Mouse (Mus musculus): ENCODE measurements at regions not wholly inside any gene's neighbourhood (a gene's known extent, or its start where the extent isn't known, plus 50 kb on each side); places are given as distances from the start of the nearest gene placed in this dataset.

GRCm38 (mm10) chr9:87899368-87899767 is 168.3 kb upstream of the Tbx18 start:
- no peak for TF ChIP-seq POLR2A (IDR thresholded peaks at IDR 0.05; ENCODE audit: borderline replicate concordance, extremely low read depth, insufficient read depth, insufficient read length, poor library complexity, severe bottlenecking)
- TF ChIP-seq CTCF (IDR thresholded peaks at IDR 0.05; ENCODE audit: borderline replicate concordance, extremely low read depth, insufficient read depth, insufficient read length), result no peak
